Mouse (Mus musculus): Measurements from ENCODE around the gene Clip3.

The Clip3 gene

GRCm38 (mm10) chr7:30328379-30328778, 36.9 kb downstream of the Clip3 start:
- no peak for DNase-seq

DNA sequence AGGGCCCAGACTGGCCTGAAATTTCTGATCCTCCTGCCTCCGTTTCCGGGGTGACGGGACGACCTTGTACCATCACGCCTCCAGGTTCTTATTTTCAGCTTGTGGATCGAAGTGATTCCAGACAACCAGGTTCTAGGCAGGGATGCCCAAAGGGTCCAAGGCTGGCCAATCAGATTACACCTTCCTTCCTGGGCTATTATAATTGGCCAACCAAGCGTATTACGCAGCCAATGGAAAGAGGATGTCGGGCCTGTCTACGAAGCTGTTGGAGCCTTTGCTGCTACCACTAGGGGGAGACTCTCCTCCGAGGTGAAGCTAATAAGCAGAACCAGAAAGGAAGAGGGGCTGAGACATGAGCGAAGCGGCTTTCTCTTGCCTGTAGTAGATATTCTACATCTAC, 40.4 kb downstream of the Clip3 start:
- peak; percentile 99 for DNase-seq

GRCm38 (mm10) chr7:30332622-30333259, 41.2 kb downstream of the Clip3 start:
- DNase-seq = peak; percentile 55

DNA sequence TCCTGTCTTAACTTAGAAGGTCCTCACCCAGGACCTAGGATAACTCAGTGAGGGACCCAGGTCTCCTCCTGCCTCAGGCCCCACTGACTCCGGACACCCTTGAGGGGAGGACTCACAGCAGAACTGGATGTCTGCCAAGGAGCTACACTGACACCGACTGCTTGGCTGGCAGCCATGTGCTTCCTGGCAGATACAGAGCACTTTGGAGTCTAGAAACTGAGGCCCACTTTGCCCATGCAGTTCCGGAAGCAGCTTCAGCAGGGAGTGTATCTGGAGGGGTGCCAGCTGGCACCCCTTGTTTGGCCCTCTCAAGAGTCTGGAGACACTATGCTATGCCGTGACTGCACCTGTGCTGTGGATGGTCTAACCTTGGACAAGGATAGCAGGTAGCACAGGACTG, 41.9 kb downstream of the Clip3 start:
- peak; percentile 92 for DNase-seq

DNA sequence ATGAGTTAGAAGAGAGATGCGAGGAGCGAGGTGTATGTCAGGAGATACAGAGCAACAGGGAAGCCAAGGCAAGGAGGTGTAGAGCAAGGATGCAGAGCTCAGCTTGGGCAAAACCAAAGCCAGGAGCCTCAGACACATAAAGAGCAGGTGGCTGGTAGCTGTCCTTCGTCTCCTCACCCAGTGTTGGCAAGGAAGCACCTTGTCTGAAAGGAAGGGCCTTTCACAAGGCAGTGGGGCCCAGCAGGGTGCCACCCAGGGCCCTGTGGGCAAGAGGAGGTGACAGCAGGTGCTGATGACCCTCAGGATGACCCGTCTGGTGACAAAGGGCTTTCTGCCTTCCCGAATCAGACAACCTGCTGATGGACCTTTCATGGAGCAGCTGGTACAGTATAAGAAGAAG, 43.0 kb downstream of the Clip3 start:
- peak; percentile 63 for DNase-seq

DNA sequence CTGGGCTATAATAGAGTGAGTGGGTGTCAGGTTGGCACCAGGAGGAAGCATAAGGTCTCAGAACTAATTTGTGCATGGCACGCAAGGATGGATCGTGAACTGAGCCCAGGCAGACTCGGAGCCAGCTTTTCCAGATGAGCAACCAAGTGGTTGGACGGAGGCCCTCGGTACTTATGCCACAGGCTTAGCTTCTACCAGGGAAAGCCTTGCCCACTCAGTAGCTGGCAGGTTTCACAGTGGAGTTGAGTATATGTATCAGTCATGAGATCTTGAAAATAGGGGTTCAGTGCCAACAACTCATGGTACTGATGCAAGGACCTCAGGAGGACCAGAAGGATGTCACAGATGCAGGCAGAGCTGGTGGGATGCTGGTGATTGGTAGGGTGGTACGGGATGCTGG, 44.2 kb downstream of the Clip3 start:
- peak; percentile 65 for DNase-seq

DNA sequence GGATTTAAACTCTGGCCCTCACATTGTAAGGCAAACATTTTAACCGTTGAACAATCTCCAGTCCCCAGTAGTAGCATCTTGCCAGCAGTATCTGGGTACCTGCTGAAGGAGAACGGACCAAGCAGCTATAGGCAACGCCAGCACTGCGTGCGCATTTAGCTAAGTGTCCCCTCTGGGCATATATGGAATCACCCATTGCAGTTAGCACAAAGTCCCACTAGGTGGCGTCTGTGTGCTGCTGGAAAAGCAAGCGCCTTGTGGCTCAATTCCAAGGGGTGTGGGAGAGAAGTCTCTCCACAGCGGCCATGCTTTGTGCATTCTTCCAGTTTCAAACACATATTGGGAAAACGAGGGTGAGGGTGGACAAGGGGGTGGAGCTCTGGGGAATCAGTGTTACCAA, 44.9 kb downstream of the Clip3 start:
- DNase-seq = peak; percentile 96

- peak; percentile 83 for DNase-seq
These were observed 48.0 kb downstream of the Clip3 start for GRCm38 (mm10) chr7:30339432-30340109.

DNA sequence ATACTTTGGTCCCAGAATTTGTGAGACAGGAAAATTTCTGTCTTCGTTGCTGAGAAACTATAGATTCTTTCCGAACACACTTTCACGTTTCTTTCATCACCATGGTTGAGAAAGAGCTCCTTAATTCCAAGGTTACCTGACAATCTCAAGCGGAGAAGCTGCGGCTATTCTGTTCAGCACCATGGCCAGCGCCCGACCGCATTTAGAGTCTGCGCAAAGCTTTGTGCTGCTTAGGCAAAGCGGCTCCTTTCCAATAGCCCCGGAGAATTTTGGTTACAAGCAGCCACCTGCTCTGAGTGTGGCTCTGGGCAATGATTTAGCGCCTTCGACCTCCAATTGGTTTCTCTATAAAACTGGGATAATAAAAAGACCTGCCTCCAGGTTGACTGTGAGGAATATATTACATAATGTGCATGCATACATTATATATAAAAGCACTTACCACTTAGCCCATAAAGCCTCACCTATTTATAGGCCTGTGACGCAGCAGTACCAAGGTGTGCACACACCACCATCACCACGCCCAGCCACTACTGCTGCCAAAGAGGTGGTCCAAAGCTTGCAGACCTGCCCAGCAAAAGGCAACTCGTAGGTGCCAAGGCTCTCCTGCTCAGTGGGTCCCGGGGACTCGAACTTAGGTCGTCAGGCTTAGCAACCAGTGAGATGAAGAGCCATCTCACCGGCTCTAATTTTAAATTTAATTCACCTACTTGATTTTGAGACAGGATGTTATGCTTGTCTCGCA, 55.3 kb downstream of the Clip3 start:
- no peak for DNase-seq

DNA sequence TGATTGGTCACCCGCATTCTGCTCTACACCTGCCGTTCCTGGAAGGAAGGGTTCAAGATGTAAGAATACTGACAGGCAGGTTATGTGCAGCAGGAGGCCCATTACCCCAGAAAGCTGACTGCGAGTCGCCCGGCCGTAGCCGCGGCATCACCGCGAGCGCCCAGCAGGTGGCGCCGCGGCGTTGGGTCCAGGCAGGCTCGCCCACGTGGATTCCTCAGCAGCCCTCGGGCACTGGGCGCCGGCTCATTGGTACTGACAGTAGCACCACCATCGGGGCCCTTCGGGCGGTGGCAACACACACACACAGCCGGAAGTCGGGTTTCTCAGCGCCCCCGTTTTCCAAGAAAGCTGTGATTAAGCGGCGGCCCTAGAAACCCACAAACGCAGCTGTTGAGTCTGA, 56.3 kb downstream of the Clip3 start:
- peak; percentile 87 for DNase-seq

DNA sequence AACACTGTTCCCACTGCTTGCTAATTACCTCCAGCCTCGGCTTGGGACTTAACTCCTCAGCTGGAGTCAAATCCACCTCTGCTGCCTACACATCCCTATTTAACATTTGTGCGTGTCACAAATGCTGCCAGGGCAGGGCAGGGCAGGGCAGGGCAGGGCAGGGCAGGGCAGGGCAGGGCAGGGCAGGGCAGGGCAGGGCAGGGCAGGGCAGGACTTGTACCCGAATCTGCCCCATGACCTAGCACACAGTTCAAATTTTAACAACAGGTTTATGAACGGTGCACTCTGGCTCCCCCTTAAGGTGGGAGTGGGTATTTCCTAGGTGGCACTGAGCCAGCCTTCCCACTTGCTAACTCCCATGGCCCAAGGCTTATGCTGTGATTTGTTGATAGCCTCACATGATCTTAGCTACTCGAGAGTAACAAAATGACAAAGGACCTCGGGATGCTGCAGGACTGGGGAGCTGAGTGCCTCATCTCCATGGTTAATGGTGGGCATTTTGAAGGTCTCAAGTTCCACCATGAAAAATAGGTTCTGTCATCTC, 61.8 kb downstream of the Clip3 start:
- DNase-seq = peak; percentile 86

DNA sequence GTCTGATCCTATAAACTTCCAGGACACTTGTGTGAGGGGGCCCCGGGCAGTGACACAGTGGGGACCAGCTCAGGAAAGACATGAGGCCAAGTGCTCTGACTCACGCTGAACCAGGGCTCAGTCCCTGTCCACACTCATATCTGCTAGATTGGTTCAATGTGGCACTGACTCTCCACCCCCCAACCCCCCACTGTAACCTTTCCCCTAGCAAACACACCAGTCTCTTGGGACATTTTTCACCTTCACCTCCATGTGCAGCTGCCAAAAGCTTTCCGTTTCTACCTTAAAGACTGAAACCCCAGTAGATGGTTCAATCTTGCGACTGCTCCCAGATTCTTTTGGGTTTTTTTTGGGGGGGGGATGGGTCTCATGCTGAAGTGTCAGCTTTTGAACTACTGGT, 62.5 kb downstream of the Clip3 start:
- no peak for DNase-seq

Measured in cerebellum, adult 9-10 months (tissue).